Mouse (Mus musculus) embryonic facial prominence, embryonic 13.5 days (tissue): ENCODE measurements around the gene Tnfrsf4. TPM values are rescaled to one million over a fixed set of nuclear protein-coding genes. Genes with fewer than 3 reads are reported as not detected.
A peak's percentile ranks its signal among the peaks of the same experiment; 100 is the strongest.

Experiments used
- ATAC-seq: fragments of 200-750 bp; cut with Nextera tagmentation; 2 replicates; pipeline ENCODE4 v1.8.0; 2017; ENCODE audit warnings: low read depth; ENCODE audit not compliant: insufficient number of reproducible peaks, insufficient read depth, low FRiP score, low TSS enrichment
- H3K27ac ChIP-seq: fragments of 300-500 bp; sonication (generic); 2 replicates; pipeline ENCODE4 v1.5.1; 2015; ENCODE audit warnings: moderate library complexity, mild to moderate bottlenecking, inconsistent platforms
- H3K27me3 ChIP-seq: fragments of 300-500 bp; sonication (generic); 2 replicates; pipeline ENCODE4 v1.6.1; 2015; ENCODE audit warnings: mild to moderate bottlenecking, inconsistent platforms
- H3K36me3 ChIP-seq: fragments of 300-500 bp; sonication (generic); 2 replicates; pipeline ENCODE4 v1.6.1; 2015; ENCODE audit warnings: mild to moderate bottlenecking, inconsistent platforms
- H3K4me1 ChIP-seq: fragments of 300-500 bp; sonication (generic); 2 replicates; pipeline ENCODE4 v1.6.1; 2015; ENCODE audit warnings: inconsistent platforms
- H3K4me2 ChIP-seq: fragments of 300-500 bp; sonication (generic); 2 replicates; pipeline ENCODE4 v1.6.1; 2015; ENCODE audit warnings: moderate library complexity, mild to moderate bottlenecking, inconsistent platforms
- H3K4me3 ChIP-seq: fragments of 300-500 bp; sonication (generic); 2 replicates; pipeline ENCODE4 v1.5.1; 2015; ENCODE audit warnings: mild to moderate bottlenecking, inconsistent platforms
- H3K9ac ChIP-seq: fragments of 300-500 bp; sonication (generic); 2 replicates; pipeline ENCODE4 v1.6.1; 2015; ENCODE audit warnings: mild to moderate bottlenecking, inconsistent platforms
- H3K9me3 ChIP-seq: fragments of 300-500 bp; sonication (generic); 2 replicates; pipeline ENCODE4 v1.6.1; 2016; ENCODE audit warnings: inconsistent platforms
- WGBS: fragments of 180-500 bp; shearing (Covaris S2); methylation state at CpG from one replicate; pipeline ENCODE4 v1.1.7; 2015; ENCODE audit warnings: mixed read lengths; 5-methylcytosine and 5-hydroxymethylcytosine counted together
- polyA plus RNA-seq: library from polyadenylated mRNA; unstranded; fragments of >200 nt; fragmentation: Nextera tagmentation; extraction: Ambion mirVana; gene quantifications from 2 replicates; pipeline ENCODE4 v1.2.1, GENCODE M21; 2015

The Tnfrsf4 gene
- 1.3 TPM in 1 of 2 replicates, not detected in the other for polyA plus RNA-seq

GRCm38 (mm10) chr4:156013637-156014036 is at the start of gene Tnfrsf4:
Tnfrsf4 (plus strand) TSS chr4:156013843.
- Histone ChIP-seq H3K36me3 (peaks cover 54% of the 10 kb centered on the region), H3K9ac (no peak within 1 kb of the TSS), H3K27ac (no peak within 1 kb of the TSS), H3K4me3 (no peak within 1 kb of the TSS), H3K27me3 (no peaks in the 10 kb centered on the region), H3K4me2 (no peak within 1 kb of the TSS), H3K9me3 (no peaks in the 10 kb centered on the region), H3K4me1 (no peaks in the 10 kb centered on the region)
- ATAC-seq: no peak
- WGBS: 81% methylated on average over 8 of the region's 8 CpGs

DNA sequence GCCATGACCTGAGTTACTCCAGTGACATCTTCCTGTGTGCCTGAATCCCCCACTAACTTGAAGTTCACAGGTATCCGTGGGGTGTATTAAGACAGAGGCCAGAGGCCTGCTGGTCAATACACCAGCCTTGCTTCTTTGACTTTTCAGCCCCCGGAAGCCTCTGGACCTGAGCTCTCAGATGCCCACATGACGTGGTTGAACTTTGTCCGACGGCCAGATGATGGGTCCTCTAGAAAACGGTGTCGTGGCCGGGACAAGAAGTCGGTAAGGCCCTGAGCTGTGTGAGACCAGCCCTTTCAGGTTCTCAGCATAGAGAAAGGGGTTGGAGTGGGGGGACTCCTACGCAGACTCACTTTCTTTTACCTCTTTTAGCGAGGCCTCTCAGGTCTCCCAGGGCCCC is 49.2 kb upstream of the Tnfrsf4 start:
- Histone ChIP-seq H3K4me2 (no peak overlapping the region), H3K9me3 (no peaks in the 10 kb centered on the region), H3K27ac (no peak overlapping the region), H3K4me3 (no peak overlapping the region), H3K9ac (no peak overlapping the region), H3K4me1 (peaks cover 23% of the 10 kb centered on the region), H3K27me3 (no peaks in the 10 kb centered on the region), H3K36me3 (peaks cover 36% of the 10 kb centered on the region)
- no peak for ATAC-seq
- 92% methylated on average over 11 of the region's 11 CpGs for WGBS

- no peak for ATAC-seq
- Histone ChIP-seq H3K27ac (no peak overlapping the region), H3K36me3 (peaks cover 28% of the 10 kb centered on the region), H3K9ac (no peak overlapping the region), H3K4me1 (no peaks in the 10 kb centered on the region; the same call in 1 of the 2 replicates), H3K9me3 (no peaks in the 10 kb centered on the region), H3K4me3 (no peak overlapping the region), H3K27me3 (no peaks in the 10 kb centered on the region), H3K4me2 (no peak overlapping the region)
- 85% methylated on average over 13 of the region's 13 CpGs for WGBS
Measured at GRCm38 (mm10) chr4:155969043-155969653, 44.5 kb upstream of the Tnfrsf4 start.

GRCm38 (mm10) chr4:155970286-155970685 is 43.4 kb upstream of the Tnfrsf4 start:
- Histone ChIP-seq H3K4me2 (no peak overlapping the region), H3K4me1 (no peaks in the 10 kb centered on the region; the same call in 1 of the 2 replicates), H3K27ac (no peak overlapping the region; the same call in 1 of the 2 replicates), H3K9ac (no peak overlapping the region), H3K4me3 (no peak overlapping the region), H3K36me3 (peaks cover 18% of the 10 kb centered on the region), H3K27me3 (no peaks in the 10 kb centered on the region), H3K9me3 (no peaks in the 10 kb centered on the region)
- no peak for ATAC-seq
- 60% methylated on average over 5 of the region's 5 CpGs for WGBS

DNA sequence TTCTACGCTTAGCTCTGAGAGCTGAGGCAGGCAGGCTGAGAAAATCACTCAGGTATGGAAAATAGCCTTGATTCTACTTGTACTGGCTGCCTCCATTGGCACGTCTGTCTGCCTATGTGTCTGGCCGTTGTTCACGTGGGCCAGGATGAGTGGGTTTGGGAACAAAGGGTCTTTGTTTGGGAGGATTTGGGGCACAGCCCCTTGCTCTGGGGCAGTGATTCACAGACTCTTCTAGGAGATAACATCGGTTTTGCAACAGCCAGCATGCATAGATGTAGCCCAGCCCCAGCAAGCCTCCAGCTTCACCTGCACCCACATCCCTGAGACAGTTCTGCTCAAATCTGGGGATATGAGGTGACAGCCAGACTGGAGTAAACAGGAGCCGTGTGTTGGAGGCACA is 41.0 kb upstream of the Tnfrsf4 start:
- Histone ChIP-seq H3K27me3 (no peaks in the 10 kb centered on the region), H3K27ac (no peak overlapping the region), H3K4me2 (no peak overlapping the region), H3K4me3 (no peak overlapping the region), H3K9ac (no peak overlapping the region), H3K36me3 (no peaks in the 10 kb centered on the region), H3K4me1 (no peaks in the 10 kb centered on the region; the same call in 1 of the 2 replicates), H3K9me3 (no peaks in the 10 kb centered on the region)
- no peak for ATAC-seq
- 37% methylated on average over 6 of the region's 6 CpGs for WGBS

DNA sequence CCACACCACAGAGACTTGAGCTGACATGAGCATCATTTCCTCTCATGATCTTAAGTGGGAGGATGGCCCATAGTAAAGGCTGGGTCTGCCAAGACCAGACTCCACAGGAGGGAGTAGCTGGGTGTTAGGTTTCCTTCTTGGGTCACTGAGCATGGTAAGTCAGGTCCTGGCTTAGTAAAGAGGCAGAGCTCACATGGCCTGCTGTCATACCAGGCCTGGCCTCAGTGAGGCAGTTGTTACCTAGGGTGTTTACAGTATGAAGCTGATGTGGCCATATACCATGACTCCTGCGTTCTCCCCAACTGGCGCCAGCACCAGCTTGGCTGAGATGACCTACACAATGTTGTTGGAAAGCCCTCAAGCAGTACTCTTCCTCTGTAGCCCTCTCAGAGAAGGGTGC is 40.4 kb upstream of the Tnfrsf4 start:
- Histone ChIP-seq H3K9ac (no peak overlapping the region), H3K27ac (no peak overlapping the region), H3K9me3 (no peaks in the 10 kb centered on the region), H3K4me3 (no peak overlapping the region), H3K4me2 (no peak overlapping the region), H3K27me3 (no peaks in the 10 kb centered on the region), H3K4me1 (no peaks in the 10 kb centered on the region; the same call in 1 of the 2 replicates), H3K36me3 (no peaks in the 10 kb centered on the region)
- 84% methylated on average over 2 of the region's 2 CpGs for WGBS
- no peak for ATAC-seq

DNA sequence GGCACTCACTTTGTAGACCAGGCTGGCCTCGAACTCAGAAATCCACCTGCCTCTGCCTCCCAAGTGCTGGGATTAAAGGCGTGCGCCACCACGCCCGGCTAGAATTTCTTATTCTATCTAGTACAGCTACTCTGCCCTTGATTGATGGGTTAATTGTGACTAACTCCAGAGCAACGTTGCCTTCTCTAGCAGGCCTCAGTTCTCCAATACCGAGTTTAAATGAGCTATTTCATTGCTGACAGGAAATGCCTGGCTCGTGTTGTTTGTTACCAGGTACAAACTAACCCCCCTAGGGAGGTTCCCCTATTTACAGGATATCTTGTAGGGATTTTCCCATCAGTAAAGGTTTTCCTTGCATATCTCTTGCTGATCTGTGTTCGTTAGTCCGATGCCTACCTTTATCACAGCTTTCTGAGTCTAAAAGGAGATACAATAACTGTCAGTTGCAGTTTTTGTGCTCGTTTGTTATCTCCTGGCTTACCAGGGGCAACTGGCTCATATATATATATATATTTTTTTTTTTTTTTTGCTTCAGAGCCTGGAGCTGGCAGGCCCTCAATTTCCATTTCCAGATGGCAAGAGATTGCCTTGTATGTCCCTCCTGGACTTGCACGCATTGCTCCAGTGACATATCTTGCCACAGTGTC is 32.1 kb upstream of the Tnfrsf4 start:
- Histone ChIP-seq H3K9me3 (no peaks in the 10 kb centered on the region), H3K27ac (no peak overlapping the region), H3K27me3 (no peaks in the 10 kb centered on the region), H3K4me2 (no peak overlapping the region), H3K9ac (no peak overlapping the region), H3K4me3 (no peak overlapping the region), H3K4me1 (no peaks in the 10 kb centered on the region), H3K36me3 (no peaks in the 10 kb centered on the region)
- 74% methylated on average over 12 of the region's 12 CpGs for WGBS
- no peak for ATAC-seq

DNA sequence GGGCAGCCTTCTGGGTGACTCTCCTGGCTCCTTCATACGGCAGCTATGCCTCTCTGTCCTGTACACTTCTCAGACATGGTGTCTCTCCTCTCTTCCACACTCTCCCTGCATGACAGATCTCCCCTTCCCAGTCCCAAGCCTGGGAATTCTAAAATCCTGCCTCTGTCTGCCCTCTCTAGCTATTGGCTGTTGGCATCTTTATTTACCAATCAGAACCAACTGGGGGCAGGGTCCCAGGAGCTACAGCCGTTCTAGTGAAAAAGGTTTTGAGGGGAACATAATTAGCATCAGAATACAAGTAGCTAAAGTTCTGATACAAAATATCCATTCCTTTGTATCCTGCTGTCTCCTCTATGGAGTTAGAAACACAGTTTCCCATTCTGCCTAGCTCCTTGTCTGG is 29.9 kb upstream of the Tnfrsf4 start:
- no peak overlapping the region for H3K4me2 ChIP-seq
- no peak overlapping the region for H3K4me3 ChIP-seq
- no peak for ATAC-seq
- H3K4me1 ChIP-seq: no peaks in the 10 kb centered on the region
- no peaks in the 10 kb centered on the region for H3K9me3 ChIP-seq
- 14% methylated on average over 2 of the region's 2 CpGs for WGBS
- H3K36me3 ChIP-seq: no peaks in the 10 kb centered on the region
- peak overlapping the region; percentile 41; the same call in 1 of the 2 replicates for H3K9ac ChIP-seq
- H3K27me3 ChIP-seq: no peaks in the 10 kb centered on the region
- no peak overlapping the region for H3K27ac ChIP-seq

GRCm38 (mm10) chr4:155991211-155991907 is 22.3 kb upstream of the Tnfrsf4 start:
- Histone ChIP-seq H3K36me3 (peaks cover 19% of the 10 kb centered on the region), H3K27ac (peak overlapping the region; percentile 97; the same call in 1 of the 2 replicates), H3K4me2 (peak overlapping the region; percentile 98), H3K27me3 (no peaks in the 10 kb centered on the region), H3K9me3 (no peaks in the 10 kb centered on the region), H3K4me3 (peak overlapping the region; percentile 90), H3K9ac (peak overlapping the region; percentile 83), H3K4me1 (peaks cover 24% of the 10 kb centered on the region)
- no peak for ATAC-seq
- WGBS: 88% methylated on average over 22 of the region's 22 CpGs

DNA sequence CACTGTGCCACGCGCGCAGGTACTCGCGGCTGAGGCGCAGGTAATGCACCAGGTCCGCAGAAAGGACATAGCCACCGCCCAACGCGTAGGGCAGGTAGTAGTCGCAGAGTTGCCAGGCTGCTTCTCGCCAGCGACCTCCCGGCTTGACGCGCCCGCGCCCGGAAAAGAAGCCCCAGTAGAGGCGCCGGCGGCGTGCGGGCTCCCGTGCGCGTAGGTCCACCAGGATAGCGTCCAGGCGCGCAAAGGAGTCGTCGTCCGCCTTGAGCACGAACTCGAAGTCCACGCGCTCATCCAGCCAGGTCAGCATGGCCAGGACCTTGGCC is 21.8 kb upstream of the Tnfrsf4 start:
- peak overlapping the region; percentile 83 for H3K9ac ChIP-seq
- H3K4me1 ChIP-seq: peaks cover 24% of the 10 kb centered on the region
- 30% methylated on average over 37 of the region's 37 CpGs for WGBS
- peaks cover 24% of the 10 kb centered on the region for H3K36me3 ChIP-seq
- no peaks in the 10 kb centered on the region for H3K9me3 ChIP-seq
- peak overlapping the region; percentile 90 for H3K4me3 ChIP-seq
- peak overlapping the region; percentile 97 for H3K27ac ChIP-seq
- peak overlapping the region; percentile 98 for H3K4me2 ChIP-seq
- H3K27me3 ChIP-seq: no peaks in the 10 kb centered on the region
- no peak for ATAC-seq

DNA sequence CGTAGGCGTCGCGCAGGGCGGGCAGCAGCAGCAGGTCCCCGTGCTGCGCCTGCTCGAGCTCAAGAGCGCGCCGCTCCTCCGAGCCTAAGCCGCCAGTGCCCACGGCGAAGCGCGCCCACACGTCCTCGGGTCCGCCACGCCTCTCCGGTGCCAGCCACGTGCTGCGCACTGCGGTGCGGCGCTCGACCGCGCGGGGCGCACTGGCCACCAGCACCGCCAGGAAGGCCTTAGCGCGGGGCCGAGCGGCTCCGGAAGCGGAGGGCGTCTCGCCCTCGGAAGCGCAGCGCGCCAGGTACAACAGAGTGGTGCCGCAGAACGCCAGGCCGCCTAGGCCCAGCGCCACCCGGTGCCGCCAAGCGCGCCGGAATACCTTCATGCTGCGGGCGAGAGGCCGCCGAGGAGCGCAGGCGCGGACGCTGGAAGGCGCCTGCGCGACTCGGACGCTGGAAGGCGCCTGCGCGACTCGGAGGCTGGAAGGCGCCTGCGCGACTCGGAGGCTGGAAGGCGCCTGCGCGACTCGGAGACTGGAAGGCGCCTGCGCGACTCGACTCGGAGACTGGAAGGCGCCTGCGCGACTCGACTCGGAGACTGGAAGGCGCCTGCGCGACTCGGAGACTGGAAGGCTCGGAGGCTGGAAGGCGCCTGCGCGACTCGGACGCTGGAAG is 21.3 kb upstream of the Tnfrsf4 start, which contains the start of the genes B3galt6 and Sdf4:
Gene B3galt6 (minus strand): TSS at position 409 of the 665 bp plus-strand sequence.
Gene Sdf4 (plus strand): TSS at position 632 of the 665 bp plus-strand sequence.
- peak within 1 kb of the TSS; percentile 91 for H3K9ac ChIP-seq
- H3K4me3 ChIP-seq: peak within 1 kb of the TSS; percentile 90
- H3K9me3 ChIP-seq: no peaks in the 10 kb centered on the region
- H3K4me2 ChIP-seq: peak within 1 kb of the TSS; percentile 98
- peaks cover 28% of the 10 kb centered on the region for H3K36me3 ChIP-seq
- ATAC-seq: peak; percentile 85
- no peaks in the 10 kb centered on the region for H3K27me3 ChIP-seq
- peak within 1 kb of the TSS; percentile 97 for H3K27ac ChIP-seq
- peaks cover 24% of the 10 kb centered on the region for H3K4me1 ChIP-seq
- WGBS: 1% methylated on average over 99 of the region's 99 CpGs
